Mouse (Mus musculus) lung, adult 2 months (tissue): ENCODE data around the gene Rnf26.

ENCODE experiments used
- CTCF ChIP-seq: fragments of 200-500 bp; IDR thresholded peaks from 2 replicates; pipeline ENCODE4 v1.5.1; 2011; ENCODE audit warnings: mild to moderate bottlenecking, low read length, control low read depth; ENCODE audit not compliant: insufficient read depth
- POLR2A ChIP-seq: fragments of 200-500 bp; IDR thresholded peaks from 2 replicates; pipeline ENCODE4 v1.6.1; 2011; ENCODE audit warnings: low read depth, mild to moderate bottlenecking, control low read depth, low read length, borderline replicate concordance; ENCODE audit errors: extremely low read depth

DNA sequence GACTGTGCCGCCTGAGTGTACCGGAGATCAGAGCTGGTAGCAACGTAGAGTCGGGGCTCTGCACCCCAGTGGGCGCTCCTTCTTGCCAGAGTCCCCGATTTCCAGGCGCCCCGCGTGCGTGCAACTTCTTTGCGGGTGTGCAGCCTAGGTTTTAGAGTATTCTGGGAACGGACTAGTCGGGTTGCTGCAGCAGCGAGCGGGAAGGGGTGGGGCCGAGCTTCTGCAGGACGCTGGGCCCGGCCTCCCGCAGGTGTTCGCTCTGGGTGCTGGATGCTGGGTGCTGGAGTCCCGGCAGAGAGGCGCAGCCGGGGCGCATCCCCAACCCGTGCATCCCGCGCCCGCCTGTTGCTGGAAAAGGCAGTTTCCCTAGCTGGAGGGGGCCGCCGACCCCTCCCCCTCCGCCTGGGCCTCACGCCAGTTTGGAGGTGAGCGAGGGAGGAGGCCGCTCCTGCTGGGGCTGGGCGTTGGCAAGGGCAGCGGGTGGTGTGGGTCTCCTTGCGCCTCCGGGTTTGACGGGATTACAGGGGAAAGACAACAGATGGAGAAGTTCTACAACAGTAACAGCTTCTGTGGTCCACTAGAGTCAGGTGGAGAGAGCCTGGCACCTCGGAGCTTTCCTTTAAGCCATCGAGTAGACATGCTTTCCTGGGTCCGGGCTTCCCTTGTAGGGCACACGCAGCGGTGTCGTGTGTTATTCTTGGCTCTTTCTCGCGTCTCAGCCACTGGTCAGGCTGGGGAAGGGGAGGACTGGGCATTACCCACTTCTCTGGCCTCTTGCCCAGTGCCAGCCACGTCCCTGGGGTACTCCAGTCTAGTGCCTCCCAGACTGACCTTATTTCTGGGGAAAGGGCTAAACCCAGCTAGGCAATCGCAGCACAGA is 21.8 kb upstream of the Rnf26 start:
- no peak for TF ChIP-seq CTCF
- no peak for TF ChIP-seq POLR2A
